Mouse (Mus musculus) cerebellum, adult 2 months (tissue): Measurements from ENCODE around the gene Catsper2.

Experiments
- CTCF ChIP-seq: fragments of 200-500 bp; IDR thresholded peaks from 2 replicates; pipeline ENCODE4 v1.5.1; 2011; ENCODE audit warnings: low read depth, mild to moderate bottlenecking, control low read depth, low read length, moderate library complexity, borderline replicate concordance; ENCODE audit not compliant: insufficient read depth
- POLR2A ChIP-seq: fragments of 200-500 bp; IDR thresholded peaks from 2 replicates; pipeline ENCODE4 v1.6.1; 2011; ENCODE audit warnings: low read length, control low read depth, borderline replicate concordance; ENCODE audit not compliant: insufficient read depth

GRCm38 (mm10) chr2:121425890-121426289 is 12.3 kb upstream of the Catsper2 start:
- TF ChIP-seq CTCF: no peak
- no peak for TF ChIP-seq POLR2A
